Mouse (Mus musculus) lung, adult 10 weeks (tissue): ENCODE results near the gene Rsad2. TPM values are rescaled to one million over a fixed set of nuclear protein-coding genes. Genes with fewer than 3 reads are reported as not detected.

Experiments
- polyA plus RNA-seq: library from polyadenylated mRNA; stranded (reverse); fragments of 350-450 nt; fragmentation: Illumina TruSeq; extraction: RNeasy Lipid Tissue Mini Kit (QIAGEN cat#74804); gene quantifications from one replicate; pipeline ENCODE4 v1.2.3, GENCODE M21; 2014; ENCODE audit warnings: low read depth, low replicate concordance; ENCODE audit not compliant: insufficient read depth

Rsad2 gene
- 2.3 TPM for polyA plus RNA-seq

DNA sequence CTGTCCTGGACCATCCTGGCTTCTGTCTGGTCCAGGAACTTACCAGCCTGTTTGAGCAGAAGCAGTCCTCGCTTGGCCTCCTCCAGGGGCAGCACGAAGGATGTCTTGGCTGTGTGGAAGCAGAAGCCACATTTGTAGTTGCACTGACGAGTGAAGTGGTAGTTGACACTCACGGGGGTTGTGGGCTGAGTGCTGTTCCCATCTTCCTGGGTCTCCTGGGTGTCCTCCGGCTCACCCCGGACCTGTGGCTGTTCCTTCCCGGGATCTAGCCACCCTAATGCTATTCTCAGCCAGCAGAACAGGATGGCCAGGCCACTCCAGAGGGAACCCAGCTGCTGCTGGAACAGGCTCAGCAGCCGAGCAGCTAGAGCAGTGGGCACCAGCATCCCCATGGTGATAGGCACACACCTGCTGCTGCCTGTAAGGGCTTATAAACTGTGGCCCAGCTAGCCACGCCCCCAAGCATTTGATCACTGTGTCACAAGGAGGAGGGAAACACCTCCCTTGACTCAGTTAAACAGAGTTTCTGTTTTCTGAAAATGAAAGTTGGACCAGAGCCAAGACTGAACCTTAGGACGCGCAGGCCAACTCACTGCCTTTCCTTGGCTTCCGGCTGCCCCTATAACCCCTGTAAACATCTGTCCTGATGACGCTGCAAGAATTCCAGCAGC is at the start of gene Rsad2:
Gene Rsad2 (minus strand): TSS at position 425 of the 671 bp plus-strand sequence.

DNA sequence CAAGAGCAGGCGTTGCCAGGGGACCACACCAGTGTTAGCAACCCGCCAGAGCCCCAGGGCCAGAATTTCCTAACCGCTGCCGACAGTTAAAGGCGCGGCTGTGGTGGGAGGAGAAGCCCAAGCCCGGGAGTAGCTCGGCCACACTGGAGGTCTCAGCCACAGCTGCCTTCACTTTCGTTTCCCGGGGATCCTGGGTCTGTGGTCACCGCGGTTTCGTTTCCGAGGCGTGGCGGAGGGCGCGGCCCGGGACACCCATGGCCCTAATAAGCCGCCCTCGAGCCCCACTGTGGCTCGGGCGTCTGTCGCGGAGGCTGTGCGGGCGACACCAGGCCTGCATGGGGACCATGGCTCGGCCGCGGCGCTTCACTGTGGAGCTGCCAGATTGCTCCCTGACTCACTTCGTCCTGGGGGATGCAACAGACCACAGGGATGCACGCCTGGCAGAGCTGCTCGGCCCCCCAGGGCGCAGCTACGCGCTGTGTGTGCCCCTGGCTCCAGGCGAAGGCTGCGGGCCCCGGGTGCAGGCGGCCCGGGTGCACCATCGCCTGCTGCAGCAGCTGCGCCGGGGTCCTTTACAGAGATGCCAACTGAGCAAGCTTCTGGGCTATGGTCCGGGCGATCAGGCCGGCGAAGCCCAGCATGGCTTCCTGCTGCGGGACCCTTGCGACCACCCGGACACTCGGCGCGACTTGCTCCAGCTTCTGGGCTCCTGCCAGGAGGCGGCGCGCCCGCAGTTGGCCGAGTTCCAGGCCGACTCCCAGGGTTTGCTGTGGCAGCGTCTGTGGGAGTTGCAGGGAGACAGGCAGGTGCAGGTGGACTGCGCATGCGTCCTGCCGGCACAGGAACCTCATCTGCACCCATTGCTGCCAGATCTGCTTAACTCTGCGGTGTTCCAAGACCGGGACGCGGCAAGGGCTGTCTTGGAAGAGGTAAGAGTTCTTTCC is 13.1 kb upstream of the Rsad2 start, which contains the start of gene Cmpk2:
Gene Cmpk2 (plus strand): TSS at position 107 of the 944 bp plus-strand sequence.

DNA sequence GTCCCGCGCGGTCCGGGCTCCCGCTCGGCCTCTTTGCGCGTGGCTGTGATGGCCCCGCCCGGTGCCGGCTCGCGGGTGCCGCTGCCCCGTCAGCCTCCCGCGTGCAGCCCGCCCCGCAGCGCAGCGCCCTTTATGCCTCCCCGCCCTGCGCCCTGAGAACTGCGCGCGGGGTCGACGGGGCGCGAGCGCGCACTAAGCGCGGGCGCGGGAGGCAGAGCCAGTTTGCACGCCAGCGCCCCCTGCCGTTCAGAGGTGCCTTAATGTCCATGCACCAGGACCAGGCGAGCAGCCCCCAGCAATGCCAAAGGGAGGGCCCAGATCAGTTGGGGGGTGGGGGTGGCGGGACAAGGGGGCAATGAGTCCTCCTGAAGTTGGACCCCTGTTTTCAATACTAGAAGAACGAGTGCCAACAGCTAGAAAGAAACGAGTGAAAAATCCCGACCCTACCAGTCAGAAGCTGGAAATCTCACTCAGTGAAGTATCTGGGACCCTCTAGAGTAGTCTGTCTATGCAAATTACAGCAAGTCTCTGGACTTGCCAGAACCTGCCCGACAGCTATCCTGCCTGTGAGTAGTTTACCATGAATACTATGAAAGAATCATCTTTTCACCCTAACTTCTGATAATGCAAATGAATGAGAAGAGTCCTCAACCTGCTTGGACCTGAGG is 41.0 kb downstream of the Rsad2 start, which contains the start of gene Rnf144a:
Gene Rnf144a (minus strand): TSS at position 151 of the 668 bp plus-strand sequence.

Other genes with a start within 250 kb of the Rsad2 start
- gene Rnf144a, start 41.2 kb downstream of the Rsad2 start, polyA plus RNA-seq, result 35.9 TPM
- gene Cmpk2, start 12.8 kb upstream of the Rsad2 start, polyA plus RNA-seq, result 8.4 TPM